Mouse (Mus musculus) right cerebral cortex, adult 18-20 months (tissue): ENCODE measurements at regions not wholly inside any gene's neighbourhood (a gene's known extent, or its start where the extent isn't known, plus 50 kb on each side); places are given as distances from the start of the nearest gene placed in this dataset.

ENCODE experiments used
- DNase-seq: peaks from one replicate; pipeline ENCODE4 v3.0.0; 2022; ENCODE audit warnings: mixed read lengths

DNA sequence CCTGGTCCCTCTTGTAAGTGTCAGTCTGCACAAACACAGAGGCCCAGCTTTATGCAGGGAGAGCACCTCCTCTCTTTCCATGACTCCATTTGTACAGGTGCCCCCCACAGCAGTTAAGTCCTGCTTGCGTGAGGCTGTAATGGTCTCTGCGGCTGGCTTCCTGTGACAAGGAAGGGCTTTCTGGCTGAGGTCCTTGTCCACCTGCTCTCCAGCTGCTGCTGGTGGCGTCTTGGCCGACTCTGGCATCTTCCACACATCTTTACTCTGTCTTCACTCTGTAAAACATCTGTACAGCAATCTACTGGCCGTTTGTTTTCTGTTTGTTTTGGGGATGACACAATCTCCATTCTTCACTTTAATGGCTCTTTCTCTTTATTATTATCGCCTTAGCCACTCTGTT is 60.8 kb downstream of the Rpusd4 start:
- no peak for DNase-seq

DNA sequence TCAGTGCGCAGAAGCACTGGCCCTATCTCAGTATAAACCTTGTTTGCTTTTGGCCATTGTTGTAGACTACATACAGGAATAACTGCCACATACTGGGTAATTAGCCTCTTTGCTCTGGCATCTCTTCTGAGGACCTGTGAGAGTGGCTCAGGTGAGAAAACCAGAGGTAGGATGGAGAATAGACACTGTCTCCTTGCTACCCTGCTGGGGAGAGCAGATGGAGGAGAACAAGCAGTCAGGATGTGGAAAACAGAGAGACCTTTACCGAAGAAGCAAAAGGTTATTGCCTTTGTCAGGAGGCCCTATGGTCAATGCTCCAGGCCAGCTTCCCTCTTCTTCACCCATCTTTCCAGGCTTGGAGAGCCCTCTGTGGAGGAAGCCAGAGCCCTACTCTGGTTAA is 62.7 kb downstream of the Rpusd4 start:
- DNase-seq, result no peak

DNA sequence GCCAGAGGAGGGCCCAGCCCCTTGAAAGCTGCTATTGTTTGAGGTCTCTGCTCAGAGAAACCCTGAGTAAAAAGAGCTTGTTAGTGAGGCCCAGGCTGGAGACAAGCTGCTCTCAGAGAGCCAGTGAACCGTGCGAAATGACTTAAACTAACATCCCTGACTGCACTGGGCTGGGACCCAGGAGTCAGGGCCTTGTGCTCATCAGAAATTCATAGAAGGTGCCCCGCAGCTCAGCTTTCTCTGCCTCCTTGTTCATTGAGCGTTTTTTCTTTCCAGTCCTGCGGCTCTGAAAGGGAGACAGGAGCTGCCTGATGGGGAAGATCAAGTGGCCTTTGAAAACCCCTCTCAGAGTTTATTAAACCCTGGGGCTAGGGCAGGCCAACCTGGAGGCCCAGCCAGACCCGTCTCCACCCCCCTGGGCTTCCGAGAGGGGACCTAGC is 63.6 kb downstream of the Rpusd4 start:
- peak; percentile 30 for DNase-seq

DNA sequence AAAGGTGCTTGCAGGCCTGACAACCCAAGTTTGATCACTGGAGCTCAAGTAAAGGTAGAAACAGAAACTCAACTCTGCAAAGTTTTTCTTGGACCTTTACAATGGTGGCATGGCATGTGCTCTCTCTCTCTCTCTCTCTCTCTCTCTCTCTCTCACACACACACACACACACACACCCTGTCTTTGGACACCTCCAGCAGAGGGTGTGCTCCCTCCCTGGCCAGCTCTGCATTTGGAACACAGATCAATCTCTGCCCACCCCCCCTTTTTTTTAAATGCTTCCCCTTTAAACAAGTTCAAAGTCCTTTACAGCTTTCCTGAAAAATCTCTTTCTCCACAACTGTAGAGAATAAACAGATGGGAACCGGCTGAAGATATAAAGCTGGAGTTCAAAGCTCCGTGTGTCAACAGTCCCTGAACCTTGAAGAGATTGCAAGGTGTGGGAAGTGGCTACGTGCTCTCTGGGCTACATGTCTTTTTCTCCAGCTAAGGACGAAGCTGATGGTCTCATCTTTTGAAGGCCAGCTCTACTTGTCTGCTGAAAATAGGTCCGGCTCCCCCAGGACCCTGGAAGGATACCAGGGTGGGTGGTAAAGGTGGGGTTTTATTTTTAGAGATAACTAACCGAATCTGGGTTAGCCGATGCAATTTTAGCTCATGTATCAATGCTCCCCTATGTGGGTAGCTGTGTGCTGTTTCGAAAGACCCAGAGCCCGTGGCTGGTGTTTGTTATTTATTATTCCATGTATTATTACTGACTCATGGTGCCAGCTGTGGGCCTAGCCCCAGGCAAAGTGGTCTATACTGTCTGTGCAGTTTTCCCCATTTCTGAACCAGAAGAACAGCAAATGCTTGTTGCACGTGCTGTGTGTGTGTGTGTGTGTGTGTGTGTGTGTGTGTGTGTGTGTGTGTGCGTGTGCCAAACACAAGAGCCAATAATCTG is 65.3 kb downstream of the Rpusd4 start:
- no peak for DNase-seq

GRCm38 (mm10) chr9:35333631-35334005 is 66.0 kb downstream of the Rpusd4 start:
- DNase-seq, result no peak

GRCm38 (mm10) chr9:35334536-35334935 is 66.9 kb downstream of the Rpusd4 start:
- no peak for DNase-seq

- DNase-seq, result no peak
Observed at GRCm38 (mm10) chr9:35335181-35335580, 67.5 kb downstream of the Rpusd4 start.

- DNase-seq, result no peak
Observed at GRCm38 (mm10) chr9:35335888-35336700, 68.4 kb downstream of the Rpusd4 start.

GRCm38 (mm10) chr9:35336701-35337055 is 69.0 kb downstream of the Rpusd4 start:
- DNase-seq, result no peak

DNA sequence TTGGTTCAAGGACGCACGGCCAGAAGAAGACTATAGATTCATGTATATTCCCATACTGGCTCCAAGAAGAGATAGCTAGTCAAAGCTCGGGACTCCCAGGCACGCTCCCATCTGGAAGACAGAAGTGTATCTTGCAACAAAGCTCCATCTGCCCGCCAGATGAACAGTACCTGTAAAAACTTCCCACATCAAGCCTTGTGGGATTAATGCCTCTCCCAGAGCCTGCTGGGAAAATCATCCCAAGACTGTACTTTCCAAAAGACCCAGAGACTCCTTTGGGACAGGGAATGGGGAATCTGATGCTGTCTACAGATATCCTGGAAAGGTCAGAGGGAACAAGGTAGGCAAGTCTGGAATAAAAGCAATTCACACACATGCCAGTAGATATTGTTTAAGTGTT is 71.2 kb downstream of the Rpusd4 start:
- DNase-seq, result no peak

DNA sequence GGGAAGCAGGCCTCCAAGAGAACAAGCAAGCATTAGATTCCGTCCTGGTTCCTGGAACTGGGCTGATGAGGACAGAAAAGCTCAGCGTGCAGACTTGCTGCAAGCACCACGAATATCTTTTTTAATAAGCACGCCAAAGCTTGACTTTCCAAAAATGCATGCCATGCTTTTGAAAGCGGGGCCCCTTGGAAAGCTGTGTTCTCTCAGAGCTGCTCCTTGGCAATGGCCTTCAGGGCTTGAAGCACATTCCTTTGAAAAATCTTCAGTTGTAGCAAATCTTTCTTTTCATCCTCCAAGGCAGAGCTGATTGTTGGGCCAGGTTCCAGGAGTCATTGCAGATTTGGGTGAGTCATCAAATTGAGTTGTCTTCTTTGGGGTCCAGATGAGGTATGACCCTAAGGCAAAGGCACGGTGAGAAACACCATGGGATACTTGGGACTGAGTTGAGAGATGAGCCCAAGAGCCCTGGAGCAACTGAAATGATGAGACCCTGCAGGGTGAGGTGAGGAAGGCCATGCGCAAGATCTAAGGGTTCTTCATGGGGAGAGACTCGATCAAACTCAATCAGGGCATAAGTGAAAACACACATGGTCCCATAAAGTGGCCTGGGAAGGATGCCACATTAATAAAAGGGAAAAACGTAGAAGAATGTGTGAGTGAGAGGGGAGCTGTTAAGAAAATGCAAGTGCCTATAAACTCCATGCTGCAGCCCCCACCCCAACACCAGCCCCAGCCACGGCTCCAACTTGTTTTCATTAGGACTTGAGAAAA is 72.0 kb downstream of the Rpusd4 start:
- DNase-seq, result no peak

GRCm38 (mm10) chr9:35340263-35340573 is 72.6 kb downstream of the Rpusd4 start:
- DNase-seq, result no peak

GRCm38 (mm10) chr9:35340811-35341210 is 73.1 kb downstream of the Rpusd4 start:
- no peak for DNase-seq

DNA sequence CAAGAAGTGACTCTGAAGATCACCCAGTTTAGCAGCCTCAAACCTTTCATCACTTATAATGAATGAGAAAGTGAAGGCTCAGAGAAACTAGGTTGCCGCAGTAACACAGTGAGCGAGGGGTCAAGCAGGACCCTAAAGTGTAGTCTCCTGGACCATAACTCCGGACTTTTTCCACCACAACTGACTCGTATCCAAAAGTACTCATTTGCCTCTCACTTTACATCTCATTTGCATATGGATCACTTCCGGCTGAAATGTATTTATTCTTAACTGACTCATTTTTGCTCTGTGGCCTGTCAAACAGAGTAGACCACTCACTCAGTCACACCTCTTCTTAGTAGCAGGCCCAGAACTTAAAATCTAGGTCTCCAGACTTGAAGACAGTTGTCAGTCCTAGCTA is 73.7 kb downstream of the Rpusd4 start:
- DNase-seq, result no peak

GRCm38 (mm10) chr9:35342436-35342835 is 74.8 kb downstream of the Rpusd4 start:
- DNase-seq, result no peak

DNA sequence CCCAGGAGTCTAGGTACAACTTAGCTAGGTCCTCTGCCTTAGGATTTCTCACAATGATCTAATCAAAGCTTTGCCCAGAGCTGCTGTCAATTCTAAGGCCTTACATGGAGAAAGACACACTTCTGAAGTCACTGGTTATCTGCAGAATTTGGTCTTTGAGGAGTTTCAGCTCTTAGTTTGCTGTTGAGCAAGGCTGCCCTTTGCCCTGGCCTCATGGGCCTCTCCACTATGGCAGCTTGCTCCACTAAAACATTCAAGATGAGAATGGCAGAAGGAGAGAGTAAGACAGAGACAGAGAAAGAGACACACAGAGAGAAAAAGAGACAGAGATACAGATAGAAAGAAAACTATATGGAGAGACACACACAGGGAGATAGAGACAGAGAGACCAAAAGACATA is 75.7 kb downstream of the Rpusd4 start:
- no peak for DNase-seq

- DNase-seq, result no peak
Observed at GRCm38 (mm10) chr9:35344374-35344773, 76.6 kb upstream of the Cdon start.

- no peak for DNase-seq
Observed at GRCm38 (mm10) chr9:35346378-35346777, 74.5 kb upstream of the Cdon start.

DNA sequence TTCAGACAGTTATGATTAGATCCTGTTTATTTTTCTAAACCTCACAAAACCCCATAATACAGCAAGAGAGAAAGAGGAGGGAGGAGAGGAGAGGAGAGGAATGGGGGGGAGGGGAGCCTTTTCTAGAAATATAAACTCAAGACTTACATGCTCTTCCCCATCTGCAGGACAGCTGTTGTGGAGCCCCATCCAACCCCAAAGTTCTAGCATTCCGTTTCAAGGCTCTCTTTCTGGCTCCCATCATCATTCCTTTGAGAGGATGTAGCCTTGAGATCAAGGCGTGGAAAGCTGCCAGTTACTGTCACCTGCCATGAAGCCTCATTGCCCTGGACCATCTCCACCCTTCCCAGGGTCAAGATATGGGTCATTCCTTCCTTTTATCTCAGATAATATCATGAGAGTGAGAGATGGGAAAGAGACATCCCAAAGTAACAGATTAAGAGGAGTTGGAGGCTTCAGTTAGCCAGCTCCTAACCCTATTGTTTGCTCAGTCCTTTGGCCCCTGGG is 70.8 kb upstream of the Cdon start:
- DNase-seq, result no peak

DNA sequence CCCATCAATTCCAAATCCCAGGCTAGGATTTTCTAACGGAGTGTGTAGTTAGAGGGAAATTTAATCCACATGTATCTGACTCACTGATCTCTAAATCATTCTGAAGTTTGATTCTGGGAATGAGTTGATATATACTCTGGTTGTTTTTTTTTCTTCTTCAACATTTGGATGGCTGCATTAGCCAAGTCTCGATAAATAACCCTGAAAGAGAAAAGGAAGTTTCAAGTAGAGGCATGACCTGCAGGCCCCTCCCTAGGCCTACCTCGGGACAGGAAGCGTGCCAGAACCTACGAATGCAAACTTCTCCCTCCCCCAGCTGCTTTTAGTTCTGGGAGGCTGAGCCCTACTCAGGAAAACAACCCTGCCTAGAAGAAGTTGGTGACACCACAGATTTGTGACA is 69.4 kb upstream of the Cdon start:
- DNase-seq, result no peak

DNA sequence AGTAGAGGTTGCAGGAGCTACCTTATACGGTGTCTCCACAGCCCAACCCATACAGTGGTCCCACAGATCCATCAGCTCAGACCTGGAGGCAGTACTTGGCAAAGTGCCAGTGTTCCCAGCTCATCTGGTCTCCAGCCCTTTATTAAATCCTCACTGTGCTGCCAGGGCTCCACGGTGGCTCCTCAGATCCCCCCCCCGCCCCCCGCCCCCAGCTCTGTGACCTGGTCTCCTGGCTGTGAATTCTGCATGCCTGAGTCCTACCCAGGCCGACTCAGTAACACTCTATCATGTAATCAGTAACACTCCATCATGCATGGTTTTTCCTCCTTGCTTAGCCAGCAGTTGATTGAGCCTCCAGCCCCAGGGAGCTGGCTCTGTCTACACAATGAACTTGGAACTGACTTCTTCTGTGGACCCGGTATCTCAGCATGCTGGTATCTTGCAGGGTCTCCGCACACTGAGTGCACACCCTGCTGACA is 66.2 kb upstream of the Cdon start:
- DNase-seq, result no peak

GRCm38 (mm10) chr9:35359699-35360098 is 61.2 kb upstream of the Cdon start:
- no peak for DNase-seq
